Mouse (Mus musculus) gastrocnemius, postnatal 10 days (tissue): ENCODE data around the gene Fryl. TPM values are rescaled to one million over a fixed set of nuclear protein-coding genes. Genes with fewer than 3 reads are reported as not detected.

Experiments
- DNase-seq: peaks from one replicate; pipeline ENCODE4 v3.0.0; 2021; ENCODE audit warnings: mixed read lengths
- total RNA-seq, 2 experiments: library from RNA; stranded (reverse); gene quantifications; 2 replicates each; pipeline ENCODE4 v1.2.3; 2021

Gene Fryl
- total RNA-seq, 2 experiments from 2014 or later, result 23.8 to 36.4 TPM

DNA sequence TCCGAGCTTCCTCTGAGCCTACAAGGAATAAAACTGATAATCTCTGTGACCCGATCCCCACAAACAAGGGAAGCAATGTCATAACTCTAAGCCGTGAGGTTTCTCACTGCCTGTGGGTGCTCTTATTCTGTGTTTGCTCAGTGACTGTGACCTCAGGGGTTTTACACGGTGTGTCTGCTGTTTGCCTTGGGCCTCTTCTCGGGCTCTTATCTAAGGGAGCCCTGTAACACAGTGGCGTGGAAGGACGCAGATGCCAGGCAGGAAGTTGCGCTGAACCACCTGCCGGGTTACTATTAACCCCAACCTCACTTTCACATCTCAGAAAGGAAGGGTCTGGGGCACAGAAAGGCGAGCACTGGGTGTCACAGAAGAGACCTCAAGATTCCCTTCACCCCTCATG, 62.8 kb downstream of the Fryl start:
- DNase-seq, result no peak

GRCm38 (mm10) chr5:73192870-73193576, 63.4 kb downstream of the Fryl start:
- DNase-seq, result no peak

DNA sequence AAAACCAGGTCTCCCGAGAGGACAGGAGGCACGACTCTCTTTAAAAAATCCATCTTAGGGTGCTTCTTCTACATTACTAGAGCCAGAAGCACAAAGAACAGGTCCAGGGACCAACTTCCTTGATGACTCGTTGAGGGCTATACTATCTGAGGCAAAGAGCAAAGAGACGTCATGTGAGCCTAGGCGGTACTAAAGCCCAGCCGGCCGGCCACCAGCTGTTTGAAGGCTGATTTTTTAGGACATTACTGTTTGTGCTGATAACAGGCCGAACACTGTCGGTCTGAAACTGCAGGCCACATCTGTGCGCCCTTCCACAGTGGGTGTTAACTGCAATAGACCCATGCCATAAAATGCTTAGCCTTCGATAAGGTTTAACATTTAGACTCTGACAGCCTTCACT, 64.7 kb downstream of the Fryl start:
- DNase-seq, result no peak

DNA sequence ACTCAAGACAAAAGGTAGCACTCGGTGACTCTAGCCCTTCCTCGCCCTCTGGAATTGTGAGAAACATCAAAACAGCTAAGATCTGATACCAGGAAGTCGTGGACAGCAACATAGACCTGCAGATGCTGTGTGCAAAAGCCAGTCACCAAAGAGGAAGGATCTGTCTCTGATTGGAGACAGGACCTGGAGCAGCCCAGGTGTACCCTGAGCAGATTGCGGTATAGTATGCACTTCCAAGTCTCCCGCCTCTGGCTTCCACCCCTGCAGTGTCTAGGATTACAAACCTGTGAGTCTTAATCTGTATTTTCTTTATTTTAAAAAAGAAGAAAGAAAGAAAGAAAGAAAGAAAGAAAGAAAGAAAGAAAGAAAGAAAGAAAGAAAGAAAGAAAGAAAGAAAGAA, 66.3 kb downstream of the Fryl start:
- DNase-seq, result no peak

DNA sequence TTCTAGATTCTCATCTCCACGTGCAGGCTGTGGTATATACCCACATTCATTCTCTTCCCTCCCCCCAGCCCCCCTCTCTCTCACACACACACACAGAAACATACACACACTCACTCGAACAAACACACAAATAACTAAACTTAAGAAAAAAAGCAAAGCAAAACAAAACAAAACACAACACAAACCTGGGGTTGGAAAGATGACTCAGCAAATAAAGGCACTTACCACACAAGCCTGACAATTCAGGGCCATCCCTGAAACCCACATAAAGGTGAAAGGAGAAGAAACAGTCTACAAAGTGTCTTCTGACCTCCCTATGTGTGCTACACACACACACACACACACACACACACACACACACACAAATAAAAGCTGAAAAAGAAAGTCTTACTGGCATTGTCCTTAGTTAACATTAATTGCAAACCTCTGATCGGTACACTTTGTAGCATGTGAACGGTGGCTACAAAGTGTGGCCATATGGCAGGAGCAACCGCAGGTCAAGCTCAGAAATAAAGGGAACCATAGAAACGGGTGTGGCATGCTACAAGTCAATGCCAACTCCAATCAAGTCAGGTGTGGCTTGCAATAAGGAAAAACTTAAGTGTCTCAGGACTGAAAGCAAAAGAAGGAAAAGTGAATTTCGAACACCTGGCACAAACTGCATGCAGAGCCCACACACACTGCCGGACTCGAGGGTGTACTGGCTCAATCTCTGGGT, 66.8 kb downstream of the Fryl start:
- DNase-seq, result no peak

- DNase-seq, result no peak
Observed at GRCm38 (mm10) chr5:73188576-73188975, 67.8 kb downstream of the Fryl start.

GRCm38 (mm10) chr5:73188164-73188563, 68.3 kb downstream of the Fryl start:
- DNase-seq, result no peak

- DNase-seq, result no peak
Observed at GRCm38 (mm10) chr5:73186912-73187311, 69.5 kb downstream of the Fryl start.

- DNase-seq, result no peak
Observed at GRCm38 (mm10) chr5:73185424-73185823, 71.0 kb downstream of the Fryl start.

- DNase-seq, result no peak
Observed at GRCm38 (mm10) chr5:73182701-73183447, 73.5 kb downstream of the Fryl start.

DNA sequence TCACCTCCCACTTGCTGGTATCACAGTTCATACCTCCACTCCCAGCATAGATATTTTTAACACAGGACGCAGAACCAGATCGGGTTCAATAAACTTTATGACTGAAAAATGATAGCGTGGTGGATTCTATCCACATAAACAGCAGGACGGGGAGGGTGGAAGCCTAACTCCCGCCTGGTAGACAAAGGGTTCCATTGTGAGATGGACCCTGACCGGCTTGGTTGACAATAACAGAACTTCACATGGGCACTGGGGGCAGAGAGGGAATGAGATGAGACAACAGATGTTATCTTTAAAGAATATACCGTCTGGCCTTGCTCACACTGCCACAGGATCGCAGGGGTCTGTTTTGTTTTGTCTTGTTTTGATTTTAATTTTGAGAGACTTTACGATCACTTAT, 74.2 kb downstream of the Fryl start:
- DNase-seq, result no peak

DNA sequence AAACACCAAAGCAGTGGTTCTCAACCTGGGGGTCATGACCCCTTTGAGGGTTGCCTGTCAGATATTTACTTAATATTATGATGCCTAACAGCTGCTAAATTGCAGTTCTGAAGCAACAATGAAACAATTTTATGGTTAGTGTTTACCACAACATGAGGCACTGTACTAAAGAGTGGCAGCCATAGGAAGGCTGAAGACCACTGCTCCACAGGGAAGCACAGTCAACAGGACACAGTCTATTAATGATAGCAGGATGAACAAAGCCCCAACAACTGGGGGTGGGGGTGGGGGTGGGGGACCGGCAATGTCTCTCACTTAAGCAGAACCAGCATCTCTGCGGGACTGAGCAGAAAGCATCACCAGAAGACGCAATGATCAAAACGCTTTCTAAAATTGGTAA, 80.1 kb downstream of the Fryl start:
- DNase-seq, result no peak

DNA sequence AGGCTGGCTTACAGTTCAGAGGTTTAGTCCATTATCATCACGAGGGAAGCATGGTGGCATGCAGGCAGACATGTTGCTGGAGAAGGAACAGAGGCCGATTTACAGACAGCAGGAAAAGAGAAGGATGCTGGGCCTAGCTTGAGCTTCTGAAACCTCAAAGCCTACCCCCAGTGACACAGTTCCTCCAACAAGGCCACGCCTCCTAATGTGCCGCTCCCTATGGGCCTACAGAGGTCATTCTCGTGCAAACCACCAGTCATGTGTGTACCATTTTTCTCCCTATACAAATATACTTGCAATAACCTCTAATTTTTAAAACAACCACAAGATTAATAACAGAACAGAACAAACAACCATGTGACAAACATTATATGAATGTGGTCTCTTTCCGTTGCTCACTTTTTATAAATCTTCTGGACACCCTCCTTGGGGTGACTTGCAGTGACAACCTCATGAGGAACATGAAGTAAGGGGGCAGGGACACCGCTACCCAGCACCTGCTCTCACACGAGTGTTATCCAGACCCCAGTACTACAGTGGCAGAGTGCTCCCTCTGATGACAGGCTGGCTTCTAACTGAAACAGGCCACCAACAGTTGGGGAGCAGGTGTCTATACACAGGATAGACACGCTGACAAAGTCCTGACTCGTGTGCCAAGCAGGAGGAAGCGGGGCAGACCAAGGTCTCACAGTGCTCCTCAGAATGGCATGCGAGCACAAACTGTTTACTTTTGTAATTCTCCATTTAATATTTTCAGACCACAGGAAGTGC, 80.9 kb downstream of the Fryl start:
- DNase-seq, result no peak

DNA sequence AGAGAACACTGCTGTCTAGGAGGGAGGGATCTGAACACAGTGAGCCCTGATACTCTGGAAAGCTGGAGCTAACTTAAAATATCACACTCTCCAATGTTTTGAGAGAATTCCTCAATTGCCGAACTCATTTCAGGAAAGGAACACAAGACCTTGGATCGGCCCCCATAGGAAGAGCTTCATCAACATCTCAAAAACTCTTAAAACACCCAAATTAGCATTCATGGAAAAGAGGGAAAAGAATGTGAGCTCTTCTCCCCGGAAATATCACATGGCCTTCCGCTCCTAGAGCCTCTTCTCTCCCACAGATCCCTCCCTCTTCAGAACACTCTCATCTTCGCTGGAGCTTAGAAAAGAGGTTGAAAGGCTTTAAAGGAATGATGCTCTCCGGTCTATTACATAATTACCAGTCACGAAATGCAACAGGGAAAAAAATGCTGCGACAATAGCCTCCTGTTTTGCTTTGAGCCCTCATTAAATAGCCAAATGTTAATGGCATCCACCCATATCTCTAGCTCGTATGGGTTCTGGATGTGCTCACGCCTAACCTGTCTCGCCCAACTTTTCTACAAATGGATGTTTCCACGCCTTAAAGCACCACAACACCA, 84.4 kb downstream of the Fryl start:
- no peak for DNase-seq

DNA sequence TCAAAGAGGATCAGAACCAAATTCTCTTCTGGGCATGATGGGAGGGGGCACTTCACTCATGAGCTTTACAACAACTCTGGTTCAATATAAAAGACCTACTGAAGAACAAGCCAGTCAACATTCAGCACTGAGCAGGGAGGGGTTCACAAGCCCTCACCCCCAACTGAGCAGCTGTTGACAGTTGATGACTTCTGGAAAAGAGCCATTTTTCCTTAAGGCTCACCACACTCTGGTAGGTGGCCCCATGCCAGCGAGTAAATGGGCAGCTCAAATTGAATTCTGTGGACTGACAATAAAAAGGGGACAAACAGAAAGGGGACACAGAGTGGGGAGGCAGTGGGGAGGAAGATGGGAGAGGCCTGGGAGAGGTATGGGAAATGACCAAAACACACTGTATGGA, 85.2 kb downstream of the Fryl start:
- DNase-seq, result no peak

GRCm38 (mm10) chr5:73168769-73169272, 87.6 kb downstream of the Fryl start:
- DNase-seq, result no peak

- DNase-seq, result peak; percentile 16
Observed at GRCm38 (mm10) chr5:73167976-73168768, 88.2 kb downstream of the Fryl start.

GRCm38 (mm10) chr5:73163970-73164369, 92.4 kb downstream of the Fryl start:
- DNase-seq, result no peak

- no peak for DNase-seq
Observed at GRCm38 (mm10) chr5:73162492-73162891, 93.9 kb downstream of the Fryl start.

GRCm38 (mm10) chr5:73160440-73160839, 96.0 kb downstream of the Fryl start:
- no peak for DNase-seq

DNA sequence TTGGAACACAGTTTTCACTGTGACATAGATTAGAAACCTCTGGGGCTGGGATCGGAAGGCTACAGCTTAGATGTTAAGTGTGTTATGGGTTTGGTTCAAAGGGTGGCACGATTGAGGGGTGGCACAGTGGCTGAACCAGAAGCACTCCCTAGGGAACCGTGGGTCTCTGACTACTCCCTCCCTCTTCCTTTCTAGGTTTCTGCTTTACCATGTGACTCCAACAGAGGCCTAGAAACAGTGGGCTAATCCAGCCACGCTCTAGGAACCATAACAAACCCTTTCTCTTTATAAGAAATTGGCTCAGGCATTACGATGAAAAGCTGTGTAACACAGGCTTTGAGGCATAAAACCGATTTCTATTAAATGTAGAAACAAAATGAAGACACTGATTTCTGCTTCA, 98.9 kb downstream of the Fryl start:
- DNase-seq, result no peak
